Mouse (Mus musculus): ENCODE data around the gene Dtl.

Dtl gene

DNA sequence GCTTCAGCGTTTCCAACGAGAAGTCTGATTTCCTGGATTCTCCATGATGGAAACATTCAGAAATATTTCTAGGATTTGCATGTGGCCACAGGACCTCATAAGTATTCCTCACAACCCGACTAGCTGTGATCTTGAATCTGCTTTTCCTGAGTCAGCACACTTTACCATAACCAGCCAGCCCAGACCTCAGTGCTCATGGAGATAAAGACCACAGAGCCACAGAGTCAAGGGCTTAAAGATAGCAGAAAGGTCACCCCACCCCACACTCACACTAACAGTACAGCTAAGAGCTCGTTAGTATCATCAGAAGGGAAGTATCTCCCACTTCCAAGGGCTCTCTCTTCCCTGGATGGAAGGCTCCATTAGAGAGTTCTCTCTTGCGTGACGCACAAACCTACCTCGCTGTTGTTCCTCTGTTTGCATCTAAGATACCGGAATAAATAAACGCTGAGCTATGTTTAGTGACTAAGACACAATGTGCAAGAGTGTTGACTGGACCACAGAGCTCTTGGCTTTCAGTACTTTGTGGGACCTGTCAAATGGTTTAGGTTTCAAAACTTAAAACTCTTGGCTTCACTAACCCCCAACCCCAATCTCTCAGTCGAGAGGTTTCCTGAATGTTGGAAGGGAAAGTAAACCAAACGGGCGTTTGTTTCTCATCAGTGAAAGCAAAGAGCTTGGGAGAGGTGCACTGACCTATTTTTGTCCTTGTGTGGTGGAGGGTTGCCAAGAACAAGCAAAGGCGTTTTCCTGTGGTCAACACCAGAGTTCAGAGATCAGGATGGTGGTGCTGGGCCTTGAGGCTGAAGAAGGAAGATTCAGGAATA lies 81.7 kb downstream of the Dtl start:
- DNase-seq (ENCODE audit: low read depth, low spot score), result no peak
- Histone ChIP-seq H3K36me3 (ENCODE audit: control insufficient read depth, insufficient read depth, low read length, poor library complexity, severe bottlenecking) (no peaks in the 10 kb centered on the region), H3K27me3 (ENCODE audit: control insufficient read depth, insufficient read depth, low read length, poor library complexity, severe bottlenecking) (no peaks in the 10 kb centered on the region)

DNA sequence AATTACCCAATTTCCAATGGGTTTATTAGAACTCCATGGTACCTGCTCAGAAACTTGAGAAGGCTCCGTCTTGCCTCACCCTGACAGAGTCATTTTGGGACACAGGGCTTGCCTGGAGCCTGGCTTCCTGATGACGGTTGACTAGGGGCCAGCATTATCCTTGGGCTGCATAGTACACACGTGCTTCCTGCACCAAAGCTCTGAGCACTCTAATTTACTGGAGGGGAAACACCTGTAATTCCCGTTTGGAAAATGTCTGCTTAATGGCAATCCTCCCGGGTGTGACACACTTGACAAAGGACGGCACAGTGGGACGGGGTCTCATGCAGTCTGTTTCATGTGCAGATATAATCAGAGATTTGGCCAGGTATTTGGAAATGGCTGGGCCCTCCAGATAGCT lies 84.9 kb downstream of the Dtl start:
- no peak for DNase-seq (ENCODE audit: low read depth, low spot score)

More for the DNA sequence above, 84.9 kb downstream of the Dtl start:
- Histone ChIP-seq H3K36me3 (ENCODE audit: control insufficient read depth, insufficient read depth, low read length, poor library complexity, severe bottlenecking) (no peaks in the 10 kb centered on the region), H3K27me3 (ENCODE audit: control insufficient read depth, insufficient read depth, low read length, poor library complexity, severe bottlenecking) (no peaks in the 10 kb centered on the region)
